Mouse (Mus musculus) G1E (cell line): Measurements from ENCODE around the gene Chchd5. TPM values are rescaled to one million over a fixed set of nuclear protein-coding genes. Genes with fewer than 3 reads are reported as not detected.

Source experiments
- ATAC-seq: 2 replicates; pipeline ENCODE4 v1.8.0; 2016; ENCODE audit warnings: mild to moderate bottlenecking; ENCODE audit not compliant: insufficient number of reproducible peaks, poor library complexity, low FRiP score, severe bottlenecking; ENCODE audit errors: extremely low read depth
- DNase-seq: peaks from one replicate; pipeline ENCODE4 v3.0.0; 2012; ENCODE audit warnings: low spot score
- H3K27me3 ChIP-seq: 2 replicates; pipeline ENCODE4 v1.6.1; 2012; ENCODE audit warnings: mild to moderate bottlenecking, low read length, inconsistent platforms; ENCODE audit not compliant: insufficient read depth
- H3K36me3 ChIP-seq: replicated peaks from 2 replicates; pipeline ENCODE3; 2012; ENCODE audit warnings: mild to moderate bottlenecking, inconsistent platforms
- H3K4me1 ChIP-seq: 2 replicates; pipeline ENCODE4 v1.6.1; 2012; ENCODE audit warnings: low read depth, low read length, inconsistent platforms, mixed read lengths; ENCODE audit not compliant: insufficient read depth
- H3K4me3 ChIP-seq: 2 replicates; pipeline ENCODE4 v1.5.1; 2012; ENCODE audit warnings: low read depth, mild to moderate bottlenecking, inconsistent platforms, low read length, moderate library complexity, mixed read lengths
- H3K9me3 ChIP-seq: replicated peaks from 2 replicates; pipeline ENCODE4 v1.6.1; 2012; ENCODE audit warnings: inconsistent platforms
- CTCF ChIP-seq: IDR thresholded peaks from 2 replicates; pipeline ENCODE4 v1.5.1; 2012; ENCODE audit warnings: low read depth, low read length, inconsistent platforms, mixed read lengths
- GATA1 ChIP-seq: IDR thresholded peaks from 2 replicates; pipeline ENCODE4 v1.6.1; 2012; ENCODE audit warnings: borderline replicate concordance, low read length, inconsistent platforms, mixed read lengths
- GATA2 ChIP-seq: IDR thresholded peaks from 2 replicates; pipeline ENCODE4 v1.6.1; 2012; ENCODE audit warnings: low read depth, low read length, inconsistent platforms, borderline replicate concordance
- POLR2AphosphoS5 ChIP-seq: IDR thresholded peaks from 2 replicates; pipeline ENCODE4 v1.6.1; 2012; ENCODE audit warnings: low read depth, low read length, inconsistent platforms; ENCODE audit not compliant: insufficient replicate concordance
- TAL1 ChIP-seq: conservative IDR thresholded peaks from 2 replicates; pipeline ENCODE4 v1.6.1; 2012; ENCODE audit warnings: low read depth, low read length, inconsistent platforms, mixed read lengths
- polyA plus RNA-seq: library from polyadenylated mRNA; stranded (reverse); fragments of >175 nt; gene quantifications from 2 replicates; pipeline ENCODE4 v1.2.3, GENCODE M21; 2012
- total RNA-seq, 2 experiments: library from RNA; stranded (forward) in 1 of 2; stranded (reverse) in 1 of 2; fragments of 200-1000 nt in 1 of 2; fragments of >200 nt in 1 of 2; fragmentation: Nextera tagmentation in 1 of 2; gene quantifications; 2 replicates each; pipeline ENCODE4 v1.2.3; 2014 to 2017

The Chchd5 gene
- total and polyA plus RNA-seq, 3 experiments, result 33.9 to 65.3 (median 63.3) TPM

GRCm38 (mm10) chr2:129173386-129173785 lies 43.9 kb downstream of the Chchd5 start:
- no peak for DNase-seq
- H3K9me3 ChIP-seq, result no peaks in the 10 kb centered on the region
- TF ChIP-seq GATA2 (no peak), TAL1 (no peak), POLR2AphosphoS5 (no peak), CTCF (no peak), GATA1 (no peak)
- no peak for ATAC-seq
- peaks cover 8% of the 10 kb centered on the region; the same call in 1 of the 2 replicates for H3K4me1 ChIP-seq
- H3K27me3 ChIP-seq, result peaks cover 14% of the 10 kb centered on the region
- no peak overlapping the region for H3K4me3 ChIP-seq
- H3K36me3 ChIP-seq, result no peaks in the 10 kb centered on the region

- TF ChIP-seq TAL1, result no peak
- TF ChIP-seq CTCF, result 0 out of 2 replicates have a peak, but pooled peaks have one; percentile 4
- Histone ChIP-seq H3K4me1 (peaks cover 11% of the 10 kb centered on the region; the same call in 1 of the 2 replicates), H3K27me3 (peaks cover 19% of the 10 kb centered on the region), H3K4me3 (no peak overlapping the region), H3K9me3 (no peaks in the 10 kb centered on the region), H3K36me3 (no peaks in the 10 kb centered on the region)
- ATAC-seq (no peak), DNase-seq (no peak)
These were observed 45.0 kb downstream of the Chchd5 start for GRCm38 (mm10) chr2:129174474-129174873.

GRCm38 (mm10) chr2:129175636-129176035 lies 46.1 kb downstream of the Chchd5 start:
- no peak for ATAC-seq
- no peak for DNase-seq
- H3K27me3 ChIP-seq, result peaks cover 21% of the 10 kb centered on the region
- no peaks in the 10 kb centered on the region for H3K9me3 ChIP-seq
- TF ChIP-seq GATA2 (no peak), GATA1 (no peak), CTCF (no peak), POLR2AphosphoS5 (no peak), TAL1 (no peak)
- H3K4me1 ChIP-seq, result peaks cover 11% of the 10 kb centered on the region; the same call in 1 of the 2 replicates
- H3K4me3 ChIP-seq, result no peak overlapping the region
- H3K36me3 ChIP-seq, result no peaks in the 10 kb centered on the region

- H3K36me3 ChIP-seq, result no peaks in the 10 kb centered on the region
- ATAC-seq, result no peak
- H3K9me3 ChIP-seq, result no peaks in the 10 kb centered on the region
- no peak for DNase-seq
- H3K27me3 ChIP-seq, result peaks cover 21% of the 10 kb centered on the region
- peaks cover 15% of the 10 kb centered on the region; the same call in 1 of the 2 replicates for H3K4me1 ChIP-seq
- TF ChIP-seq CTCF (no peak), POLR2AphosphoS5 (no peak), GATA1 (no peak), TAL1 (no peak), GATA2 (no peak)
- H3K4me3 ChIP-seq, result no peak overlapping the region
These were observed 47.3 kb downstream of the Chchd5 start for GRCm38 (mm10) chr2:129176676-129177420.

- Histone ChIP-seq H3K4me3 (no peak overlapping the region), H3K9me3 (no peaks in the 10 kb centered on the region), H3K36me3 (no peaks in the 10 kb centered on the region), H3K27me3 (peaks cover 21% of the 10 kb centered on the region), H3K4me1 (peaks cover 23% of the 10 kb centered on the region)
- no peak for TF ChIP-seq GATA2
- TF ChIP-seq TAL1, result no peak
- ATAC-seq, result no peak
- DNase-seq, result no peak
These were observed 48.2 kb downstream of the Chchd5 start for GRCm38 (mm10) chr2:129177661-129178060.

GRCm38 (mm10) chr2:129178182-129178908 lies 48.8 kb downstream of the Chchd5 start:
- H3K4me1 ChIP-seq, result peaks cover 26% of the 10 kb centered on the region
- no peak overlapping the region for H3K4me3 ChIP-seq
- no peak for DNase-seq
- no peaks in the 10 kb centered on the region for H3K9me3 ChIP-seq
- no peak for ATAC-seq
- H3K36me3 ChIP-seq, result no peaks in the 10 kb centered on the region
- TF ChIP-seq TAL1, result no peak
- TF ChIP-seq CTCF, result no peak
- no peak for TF ChIP-seq POLR2AphosphoS5
- TF ChIP-seq GATA2, result no peak
- TF ChIP-seq GATA1, result no peak
- peaks cover 19% of the 10 kb centered on the region for H3K27me3 ChIP-seq
